In the genomic region with DNA sequence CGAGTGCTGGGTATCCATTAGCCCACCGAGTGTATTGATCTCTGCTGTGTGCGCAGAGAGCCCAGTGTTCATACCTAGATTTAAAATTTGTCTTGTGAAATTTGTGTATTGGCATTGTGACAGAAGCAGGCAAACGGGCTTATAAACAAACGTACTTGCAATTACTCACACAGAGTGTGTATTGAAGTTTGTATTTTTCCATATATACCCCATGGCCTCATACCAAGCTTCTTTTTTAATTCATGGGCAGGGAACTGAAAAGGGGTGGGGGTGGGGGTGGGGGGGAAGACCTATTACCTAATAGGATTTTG, we compare ENCODE assay signal across 7 mouse cellular contexts. TPM values are rescaled to one million over a fixed set of nuclear protein-coding genes. Genes with fewer than 3 reads are reported as not detected.
DNase-seq lines count a peak whose midpoint lies in the region; ATAC-seq and TF ChIP-seq lines count a peak whose summit lies in the region.

No protein-coding gene starts in this region.

- peak overlapping the region; percentile 87 for H3K27ac ChIP-seq in liver, adult 2 months (replicated peaks; ENCODE audit: insufficient read depth, low read depth, low read length)
- no peak overlapping the region for H3K27ac ChIP-seq in forebrain, embryonic 11.5 days (ENCODE audit: low read depth, low read length)
- H3K27ac ChIP-seq in limb, embryonic 10.5 days, result peak overlapping the region; percentile 94; the same call in 1 of the 2 replicates
- H3K27ac ChIP-seq in neural tube, embryonic 15.5 days (replicated peaks), result peak overlapping the region; percentile 97

- no peak for TF ChIP-seq POLR2A in liver, adult 2 months (IDR thresholded peaks at IDR 0.05; ENCODE audit: extremely low read depth, insufficient read depth, low read length)

- TF ChIP-seq CTCF in liver, adult 2 months (IDR thresholded peaks at IDR 0.05; ENCODE audit: low read depth, low read length), result no peak

- H3K27me3 ChIP-seq in liver, adult 2 months (ENCODE audit: control insufficient read depth, insufficient read depth, low read length), result no peaks in the 10 kb centered on the region
- no peaks in the 10 kb centered on the region for H3K27me3 ChIP-seq in forebrain, embryonic 11.5 days (ENCODE audit: control insufficient read depth, insufficient read depth, low read length)
- H3K27me3 ChIP-seq in limb, embryonic 10.5 days (ENCODE audit: low read depth, poor library complexity, severe bottlenecking), result no peaks in the 10 kb centered on the region
- no peaks in the 10 kb centered on the region for H3K27me3 ChIP-seq in neural tube, embryonic 15.5 days (replicated peaks)

- DNase-seq in liver, adult 2 months (ENCODE audit: extremely low read depth, low read depth, low spot score), result peak; percentile 82
- no peak for DNase-seq in liver
- no peak for DNase-seq in forebrain, embryonic 11.5 days (ENCODE audit: low spot score)
- no peak for DNase-seq in limb, embryonic 10.5 days (ENCODE audit: low spot score)
- DNase-seq in frontal cortex, postnatal 36 days (ENCODE audit: low spot score in 2 of 2), result no peak

- H3K36me3 ChIP-seq in liver, adult 2 months (ENCODE audit: control insufficient read depth, insufficient read depth, low read length), result no peaks in the 10 kb centered on the region
- no peaks in the 10 kb centered on the region; the same call in 1 of the 2 replicates for H3K36me3 ChIP-seq in forebrain, embryonic 11.5 days (ENCODE audit: control insufficient read depth, insufficient read depth, low read length)
- peaks cover 22% of the 10 kb centered on the region for H3K36me3 ChIP-seq in limb, embryonic 10.5 days
- no peaks in the 10 kb centered on the region for H3K36me3 ChIP-seq in neural tube, embryonic 15.5 days

- peak overlapping the region; percentile 71 for H3K4me2 ChIP-seq in forebrain, embryonic 11.5 days (ENCODE audit: low read depth, low read length, severe bottlenecking)
- H3K4me2 ChIP-seq in neural tube, embryonic 15.5 days, result peak overlapping the region; percentile 68

- no peak for ATAC-seq in forebrain, embryonic 11.5 days (replicated peaks; ENCODE audit: low FRiP score)
- ATAC-seq in neural tube, embryonic 15.5 days (ENCODE audit: low FRiP score), result no peak
- no peak for ATAC-seq in frontal cortex, adult (ENCODE audit: low TSS enrichment)

- H3K4me1 ChIP-seq in liver, adult 2 months (ENCODE audit: control insufficient read depth, insufficient read depth, low read length), result peaks cover 35% of the 10 kb centered on the region
- no peaks in the 10 kb centered on the region for H3K4me1 ChIP-seq in forebrain, embryonic 11.5 days (replicated peaks; ENCODE audit: control insufficient read depth, insufficient read depth, low read length)
- H3K4me1 ChIP-seq in limb, embryonic 10.5 days, result peaks cover 24% of the 10 kb centered on the region
- peaks cover 34% of the 10 kb centered on the region for H3K4me1 ChIP-seq in neural tube, embryonic 15.5 days

- H3K4me3 ChIP-seq in liver, adult 2 months (ENCODE audit: insufficient read depth, low read depth, low read length), result peak overlapping the region; percentile 69
- H3K4me3 ChIP-seq in forebrain, embryonic 11.5 days (ENCODE audit: low read depth, low read length), result peak overlapping the region; percentile 75
- H3K4me3 ChIP-seq in limb, embryonic 10.5 days, result peak overlapping the region; percentile 91
- H3K4me3 ChIP-seq in neural tube, embryonic 15.5 days (replicated peaks), result peak overlapping the region; percentile 87

- H3K9me3 ChIP-seq in forebrain, embryonic 11.5 days (ENCODE audit: control insufficient read depth, low read length), result no peaks in the 10 kb centered on the region
- H3K9me3 ChIP-seq in limb, embryonic 10.5 days (replicated peaks), result no peaks in the 10 kb centered on the region
- H3K9me3 ChIP-seq in neural tube, embryonic 15.5 days (replicated peaks), result no peaks in the 10 kb centered on the region

- H3K9ac ChIP-seq in liver, adult 2 months (ENCODE audit: low read depth, low read length), result peak overlapping the region; percentile 96
- peak overlapping the region; percentile 91 for H3K9ac ChIP-seq in forebrain, embryonic 11.5 days (ENCODE audit: low read length)
- H3K9ac ChIP-seq in neural tube, embryonic 15.5 days (replicated peaks), result peak overlapping the region; percentile 91

- H3K79me2 ChIP-seq in liver, adult 2 months (ENCODE audit: control insufficient read depth, insufficient read depth, low read length), result peaks cover 31% of the 10 kb centered on the region; the same call in 1 of the 2 replicates

- 14% methylated on average over 5 of the region's 5 CpGs for WGBS in liver, adult 2 months
- 69% methylated on average over 5 of the region's 5 CpGs for WGBS in forebrain, embryonic 11.5 days
- WGBS in limb, embryonic 10.5 days, result 74% methylated on average over 5 of the region's 5 CpGs
- WGBS in neural tube, embryonic 15.5 days, result 29% methylated on average over 5 of the region's 5 CpGs

RNA-seq across cellular contexts. Expression of a gene that starts 1.5 kb away (rescaled TPM):
- total RNA-seq in liver, adult 2 months (2014; rRNA removed), result 23.0 and 36.8 TPM in 2 replicates
- 80.5 and 91.7 TPM in 2 replicates for polyA plus RNA-seq in liver, adult 2 months (2012; rRNA removed)
- polyA plus RNA-seq in forebrain, embryonic 11.5 days (2014; fragmentation: Nextera tagmentation; extraction: Ambion mirVana), result 25.3 and 28.1 TPM in 2 replicates
- 15.7 and 18.5 TPM in 2 replicates for polyA plus RNA-seq in limb, embryonic 10.5 days (2016; fragmentation: Nextera tagmentation; extraction: Ambion mirVana)
- 30.6 and 34.9 TPM in 2 replicates for polyA plus RNA-seq in neural tube, embryonic 15.5 days (2015; fragmentation: Nextera tagmentation; extraction: Ambion mirVana)
